Mouse (Mus musculus) hindbrain, postnatal 0 days (tissue): ENCODE measurements around the gene Sars. TPM values are rescaled to one million over a fixed set of nuclear protein-coding genes. Genes with fewer than 3 reads are reported as not detected.

ENCODE experiments used
- ATAC-seq: fragments of 200-750 bp; cut with Nextera tagmentation; 2 replicates; pipeline ENCODE4 v1.8.0; 2017; ENCODE audit warnings: mild to moderate bottlenecking, moderate TSS enrichment, moderate library complexity
- DNase-seq: peaks from one replicate; pipeline ENCODE4 v3.0.0-alpha.2; 2015; ENCODE audit warnings: low spot score
- H3K27ac ChIP-seq: fragments of 300-500 bp; sonication (generic); 2 replicates; pipeline ENCODE4 v1.5.1; 2014; ENCODE audit warnings: mild to moderate bottlenecking
- H3K27me3 ChIP-seq: fragments of 300-500 bp; sonication (generic); 2 replicates; pipeline ENCODE4 v1.6.1; 2014; ENCODE audit warnings: low read length, mixed read lengths; ENCODE audit not compliant: insufficient read depth
- H3K36me3 ChIP-seq: fragments of 300-500 bp; sonication (generic); 2 replicates; pipeline ENCODE4 v1.6.1; 2014; ENCODE audit warnings: low read length, mixed read lengths; ENCODE audit not compliant: insufficient read depth
- H3K4me1 ChIP-seq: fragments of 300-500 bp; sonication (generic); 2 replicates; pipeline ENCODE4 v1.6.1; 2014; ENCODE audit warnings: antibody characterized with exemption, low read length, mixed read lengths; ENCODE audit not compliant: insufficient read depth
- H3K4me2 ChIP-seq: fragments of 300-500 bp; sonication (generic); 2 replicates; pipeline ENCODE4 v1.6.1; 2014; ENCODE audit warnings: low read depth, mild to moderate bottlenecking, low read length, moderate library complexity, mixed read lengths
- H3K4me3 ChIP-seq: fragments of 300-500 bp; sonication (generic); 2 replicates; pipeline ENCODE4 v1.5.1; 2014; ENCODE audit warnings: low read length
- H3K9ac ChIP-seq: fragments of 300-500 bp; sonication (generic); replicated peaks from 2 replicates; pipeline ENCODE4 v1.6.1; 2014; ENCODE audit warnings: mild to moderate bottlenecking, low read length, moderate library complexity, mixed read lengths
- H3K9me3 ChIP-seq: fragments of 300-500 bp; sonication (generic); 2 replicates; pipeline ENCODE4 v1.6.1; 2016; ENCODE audit warnings: low read length, mixed read lengths
- CTCF ChIP-seq: IDR thresholded peaks from 2 replicates; pipeline ENCODE4 v1.5.1; 2016; ENCODE audit warnings: antibody characterized with exemption, control low read depth, low read depth
- WGBS: fragments of 180-500 bp; shearing (Covaris S2); extraction: QIAGEN DNeasy Blood & Tissue Kit; methylation state at CpG from one replicate; pipeline ENCODE4 v1.1.7; 2014; 5-methylcytosine and 5-hydroxymethylcytosine counted together
- polyA plus RNA-seq: library from polyadenylated mRNA; unstranded; fragments of >200 nt; fragmentation: Nextera tagmentation; extraction: Ambion mirVana; gene quantifications from 2 replicates; pipeline ENCODE4 v1.2.1, GENCODE M21; 2015
- total RNA-seq: library from RNA; depleted of rRNA; stranded (reverse); fragments of >200 nt; gene quantifications from 2 replicates; pipeline ENCODE4 v1.2.3, GENCODE M21; 2014

The Sars gene
- total and polyA plus RNA-seq, 2 experiments from 2014 or later = 122 to 214 TPM

DNA sequence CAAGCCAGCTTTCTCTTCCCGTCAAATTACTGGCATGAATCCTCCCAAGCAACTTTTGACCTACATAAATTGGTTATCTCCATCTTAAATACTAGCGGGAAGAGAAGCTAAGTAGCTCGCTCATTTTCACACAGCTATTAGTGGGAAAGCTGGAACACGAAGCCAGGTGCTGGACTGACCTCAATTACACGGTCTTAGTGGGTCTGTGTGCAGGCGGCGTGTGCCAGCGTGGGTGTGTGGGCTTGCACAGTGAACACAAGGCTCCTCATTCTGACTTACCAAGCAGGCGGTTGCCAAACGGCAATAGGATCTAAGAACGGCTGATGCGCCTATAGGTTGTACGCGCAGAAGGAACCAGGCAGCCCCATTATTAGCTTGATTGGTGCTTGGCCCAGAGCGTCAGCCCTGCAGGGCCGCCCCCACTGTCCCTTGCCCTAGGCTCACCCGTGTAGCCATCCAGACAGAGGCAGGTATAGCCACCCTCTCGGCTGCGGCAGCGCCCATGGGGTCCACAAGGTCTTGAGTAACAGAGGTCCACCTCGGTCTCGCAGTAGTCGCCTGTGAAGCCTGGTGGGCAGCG, 38.6 kb downstream of the Sars start:
- H3K27me3 ChIP-seq = no peaks in the 10 kb centered on the region
- peaks cover 19% of the 10 kb centered on the region for H3K36me3 ChIP-seq
- H3K27ac ChIP-seq = peak overlapping the region; percentile 41
- peaks cover 31% of the 10 kb centered on the region for H3K4me1 ChIP-seq
- H3K4me2 ChIP-seq = no peak overlapping the region
- ATAC-seq = no peak
- H3K9ac ChIP-seq = no peak overlapping the region
- H3K4me3 ChIP-seq = no peak overlapping the region
- no peak for TF ChIP-seq CTCF
- no peaks in the 10 kb centered on the region for H3K9me3 ChIP-seq
- 51% methylated on average over 24 of the region's 24 CpGs for WGBS
- DNase-seq = peak; percentile 44

DNA sequence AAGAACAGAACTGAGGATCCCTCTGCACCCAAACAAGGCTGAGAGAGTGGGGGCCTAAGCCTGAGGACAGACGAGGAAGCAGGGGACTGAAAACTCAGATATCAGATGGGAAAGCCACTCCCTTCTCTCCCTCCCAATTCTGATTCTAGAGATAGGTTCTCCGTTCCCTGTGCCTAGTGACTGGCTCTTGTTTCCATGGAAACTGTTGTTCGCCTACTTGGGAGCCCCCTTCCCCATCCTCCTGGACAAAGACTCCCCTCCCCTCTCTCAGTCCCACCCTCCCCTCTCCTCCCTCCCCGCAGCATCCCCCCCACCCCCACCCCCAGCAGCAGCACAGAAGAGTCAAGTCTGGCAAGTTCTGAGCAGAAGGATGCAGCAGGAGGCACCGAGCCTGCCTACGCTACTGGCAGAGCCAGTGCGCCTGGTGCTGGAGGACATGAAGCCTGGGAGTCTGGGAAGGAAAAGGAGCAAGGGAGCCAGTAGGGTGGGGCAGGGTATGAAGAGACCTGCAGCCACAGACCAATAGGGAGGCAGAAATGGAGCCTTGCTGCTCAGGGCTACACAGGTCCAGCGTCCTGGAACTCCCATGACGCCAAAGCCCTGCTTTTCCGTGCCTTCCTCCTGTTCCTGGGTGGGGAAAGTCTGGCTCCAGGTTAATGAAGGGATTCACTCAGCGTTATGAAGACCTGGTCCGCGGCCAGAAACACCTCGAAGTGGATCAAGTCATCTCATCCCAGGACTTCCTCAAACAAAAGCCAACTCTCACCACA, 39.3 kb downstream of the Sars start:
- no peak overlapping the region for H3K4me3 ChIP-seq
- H3K36me3 ChIP-seq = peaks cover 23% of the 10 kb centered on the region
- DNase-seq = peak; percentile 62
- no peak for TF ChIP-seq CTCF
- no peak overlapping the region for H3K9ac ChIP-seq
- peaks cover 25% of the 10 kb centered on the region for H3K4me1 ChIP-seq
- no peak overlapping the region for H3K4me2 ChIP-seq
- H3K27ac ChIP-seq = peak overlapping the region; percentile 55; the same call in 1 of the 2 replicates
- ATAC-seq = no peak
- no peaks in the 10 kb centered on the region for H3K27me3 ChIP-seq
- H3K9me3 ChIP-seq = no peaks in the 10 kb centered on the region
- WGBS = 15% methylated on average over 14 of the region's 14 CpGs

DNA sequence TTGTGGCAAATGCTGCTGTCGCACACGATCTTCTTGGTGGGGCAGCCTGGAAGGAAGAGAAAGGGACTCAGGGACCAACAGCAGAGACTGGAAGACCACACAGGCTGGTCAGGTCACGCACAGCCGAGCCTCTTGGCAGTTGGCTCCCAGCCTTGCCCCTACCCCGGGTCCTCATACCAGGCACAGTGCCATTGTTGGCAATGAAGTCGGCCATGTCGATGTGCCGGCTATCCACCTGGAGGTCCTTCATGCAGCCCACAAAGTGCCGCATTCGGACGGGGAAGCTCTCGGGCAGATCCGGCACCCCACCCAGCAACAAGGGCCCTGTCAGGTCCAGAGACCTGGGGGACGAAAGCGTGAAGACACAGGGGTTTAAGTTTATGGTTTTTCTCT, 42.5 kb downstream of the Sars start:
- peaks cover 55% of the 10 kb centered on the region for H3K36me3 ChIP-seq
- no peak overlapping the region for H3K4me3 ChIP-seq

DNA sequence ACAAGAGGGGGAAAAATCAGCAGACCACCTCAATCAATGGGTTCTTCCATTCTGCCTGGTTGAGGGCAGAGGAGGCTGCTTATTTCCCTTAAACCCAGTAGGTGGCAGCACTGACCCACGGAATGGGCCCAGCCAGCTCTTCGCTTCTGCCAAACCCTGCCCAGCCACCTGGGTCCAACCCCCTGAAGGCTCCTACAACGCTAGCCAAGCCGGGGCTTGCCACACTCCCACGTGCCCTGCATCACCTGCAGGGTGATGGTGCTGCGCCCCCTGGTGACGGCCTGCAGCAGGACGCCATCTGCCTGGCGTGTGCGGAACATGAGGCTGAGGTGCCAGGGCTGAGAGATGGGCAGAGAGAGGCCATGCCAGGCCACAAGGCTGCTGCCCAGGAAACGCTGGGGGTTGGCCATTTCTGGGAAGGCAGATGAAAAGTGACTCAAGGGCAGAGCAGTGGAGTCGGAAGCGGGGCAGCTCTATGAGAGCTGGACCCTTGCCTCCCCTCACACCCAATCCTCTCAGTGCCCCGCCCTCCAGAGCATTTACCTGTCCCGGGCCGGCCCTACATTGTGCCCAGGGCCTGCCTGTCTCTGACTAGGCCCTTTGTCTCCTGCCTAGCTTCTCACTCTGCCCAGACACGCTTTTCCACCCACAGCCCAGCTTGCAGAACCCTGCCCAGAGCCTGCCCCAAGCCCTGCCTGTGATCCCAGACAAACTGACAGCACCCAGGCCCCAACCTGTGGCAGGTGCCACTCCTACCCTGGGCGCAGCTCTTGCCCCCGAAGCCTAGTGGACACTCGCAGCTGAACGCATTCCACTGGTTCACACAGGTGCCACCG, 43.1 kb downstream of the Sars start:
- peak overlapping the region; percentile 77 for H3K27ac ChIP-seq
- WGBS = 30% methylated on average over 21 of the region's 22 CpGs
- peak; percentile 99 for TF ChIP-seq CTCF
- H3K4me2 ChIP-seq = peak overlapping the region; percentile 22; the same call in 1 of the 2 replicates
- peaks cover 62% of the 10 kb centered on the region for H3K36me3 ChIP-seq
- H3K9ac ChIP-seq = no peak overlapping the region; the same call in 1 of the 2 replicates
- no peaks in the 10 kb centered on the region for H3K9me3 ChIP-seq
- peak; percentile 88 for ATAC-seq
- DNase-seq = peak; percentile 95
- no peak overlapping the region for H3K4me3 ChIP-seq
- peaks cover 5% of the 10 kb centered on the region; the same call in 1 of the 2 replicates for H3K4me1 ChIP-seq
- H3K27me3 ChIP-seq = no peaks in the 10 kb centered on the region

More for the DNA sequence above, 42.5 kb downstream of the Sars start:
- H3K27ac ChIP-seq = peak overlapping the region; percentile 77
- peaks cover 5% of the 10 kb centered on the region; the same call in 1 of the 2 replicates for H3K4me1 ChIP-seq
- H3K4me2 ChIP-seq = peak overlapping the region; percentile 22; the same call in 1 of the 2 replicates
- DNase-seq (peak; percentile 68), ATAC-seq (no peak)
- no peaks in the 10 kb centered on the region for H3K9me3 ChIP-seq
- TF ChIP-seq CTCF = no peak
- 41% methylated on average over 15 of the region's 15 CpGs for whole genome bisulfite sequencing
- H3K9ac ChIP-seq = no peak overlapping the region; the same call in 1 of the 2 replicates
- no peaks in the 10 kb centered on the region for H3K27me3 ChIP-seq

DNA sequence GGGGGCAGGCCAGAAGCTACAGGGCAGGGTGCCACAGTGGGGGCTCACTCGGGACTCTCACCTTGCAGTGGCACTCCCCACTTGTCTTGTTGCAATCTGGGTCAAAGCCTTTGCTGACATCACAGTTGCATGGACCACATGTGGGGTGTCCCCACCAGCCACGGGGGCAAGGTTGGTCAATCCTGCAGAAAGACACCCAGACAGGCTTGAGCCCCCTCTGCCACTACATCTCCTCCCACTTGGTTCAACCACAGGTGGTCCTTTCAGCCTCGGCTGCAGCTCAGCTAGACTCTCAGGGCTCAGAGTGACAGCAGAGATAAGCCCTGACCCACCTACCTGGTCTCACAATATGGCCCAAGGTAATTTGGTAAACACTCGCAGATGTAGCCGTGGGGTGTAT, 44.6 kb downstream of the Sars start:
- no peak for ATAC-seq
- H3K9me3 ChIP-seq = no peaks in the 10 kb centered on the region
- no peak overlapping the region for H3K9ac ChIP-seq
- peaks cover 4% of the 10 kb centered on the region; the same call in 1 of the 2 replicates for H3K4me1 ChIP-seq
- no peak overlapping the region for H3K4me3 ChIP-seq
- no peak overlapping the region for H3K4me2 ChIP-seq
- H3K27me3 ChIP-seq = no peaks in the 10 kb centered on the region
- peaks cover 76% of the 10 kb centered on the region for H3K36me3 ChIP-seq
- DNase-seq = no peak
- no peak for TF ChIP-seq CTCF
- no peak overlapping the region for H3K27ac ChIP-seq
- 83% methylated on average over 5 of the region's 5 CpGs for WGBS

DNA sequence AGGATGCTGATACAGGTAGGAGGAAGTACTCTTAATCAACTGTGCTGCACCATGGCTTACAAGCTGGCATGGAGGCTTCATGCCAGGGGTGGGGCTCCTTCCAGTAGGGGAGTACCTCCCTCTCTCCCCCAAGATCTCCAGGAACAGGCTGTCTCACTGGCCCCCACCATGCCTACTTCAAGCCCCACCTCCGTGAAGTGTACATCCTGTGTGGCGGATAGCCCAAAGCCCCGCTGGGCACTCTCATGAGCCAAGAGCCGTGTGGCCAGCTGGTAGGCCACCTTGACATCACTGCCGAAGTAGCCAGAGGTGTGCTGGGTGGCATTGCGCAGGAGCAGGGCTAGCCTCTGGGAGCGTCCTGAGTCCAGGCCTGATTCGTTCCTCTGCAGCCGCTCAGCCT, 46.7 kb downstream of the Sars start:
- H3K9me3 ChIP-seq = no peaks in the 10 kb centered on the region
- H3K27me3 ChIP-seq = no peaks in the 10 kb centered on the region
- H3K9ac ChIP-seq = no peak overlapping the region
- no peak overlapping the region for H3K4me2 ChIP-seq
- no peak overlapping the region for H3K4me3 ChIP-seq
- no peak for ATAC-seq
- H3K36me3 ChIP-seq = peaks cover 81% of the 10 kb centered on the region
- 90% methylated on average over 9 of the region's 9 CpGs for WGBS
- no peak for DNase-seq
- TF ChIP-seq CTCF = no peak
- H3K27ac ChIP-seq = no peak overlapping the region
- no peaks in the 10 kb centered on the region for H3K4me1 ChIP-seq
